Mouse (Mus musculus): ENCODE results near the gene Zfp53. TPM values are rescaled to one million over a fixed set of nuclear protein-coding genes. Genes with fewer than 3 reads are reported as not detected.
"Not testable (repeated sequence)": the region's sequence is repeated elsewhere in the genome, so short reads cannot be mapped to it uniquely, and the experiment has no call there.

Gene Zfp53
- 10.9 and 12.0 TPM in 2 replicates for polyA plus RNA-seq (2015; fragmentation: Nextera tagmentation; extraction: Ambion mirVana)

DNA sequence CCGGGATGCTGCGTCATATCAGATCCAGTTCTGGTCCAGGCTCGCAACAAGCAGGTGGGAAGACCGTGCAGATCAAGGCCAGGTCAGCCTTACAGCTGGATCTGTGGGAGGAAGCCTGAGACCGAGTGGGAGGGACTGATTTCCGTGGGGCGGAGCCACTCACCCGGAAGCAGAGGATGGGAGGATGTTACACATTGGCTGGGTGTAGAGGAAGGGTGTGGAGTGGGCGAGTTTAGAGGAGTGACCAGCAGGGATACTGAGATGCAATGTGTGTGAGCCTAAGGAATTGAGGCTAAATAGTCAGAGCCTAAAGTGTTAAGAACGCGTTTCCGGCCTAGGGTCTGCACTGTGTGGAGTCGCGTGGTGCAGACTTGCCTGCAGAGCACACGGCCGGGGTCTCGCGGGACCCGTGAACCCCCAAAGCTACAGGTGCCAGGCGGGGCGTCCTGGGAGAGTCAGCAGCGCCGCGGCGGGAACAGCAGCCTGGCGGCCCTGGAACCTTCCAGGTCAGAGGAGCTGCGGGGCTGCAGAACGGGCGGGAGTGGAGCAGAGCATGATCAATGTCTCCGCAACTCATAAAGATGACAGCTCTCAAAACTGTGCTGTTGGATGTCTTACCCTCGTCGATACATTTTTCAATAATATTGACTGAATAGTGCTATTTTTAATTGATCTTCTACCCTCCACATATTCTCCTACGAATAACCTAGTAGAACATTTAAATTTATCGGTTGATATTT lies at the start of gene Zfp53:
Gene Zfp53 (plus strand): TSS at position 239 of the 740 bp plus-strand sequence.
- ATAC-seq, result peak; percentile 100
- Histone ChIP-seq H3K4me1 (ENCODE audit: control insufficient read depth, insufficient read depth, low read length) (peaks cover 7% of the 10 kb centered on the region), H3K9me3 (replicated peaks; ENCODE audit: control insufficient read depth, low read length, poor library complexity, severe bottlenecking) (no peaks in the 10 kb centered on the region), H3K4me2 (ENCODE audit: low read length) (peak within 1 kb of the TSS; percentile 68), H3K27me3 (ENCODE audit: control insufficient read depth, insufficient read depth, low read depth, low read length) (no peaks in the 10 kb centered on the region), H3K4me3 (ENCODE audit: low read depth, low read length) (peak within 1 kb of the TSS; percentile 94), H3K9ac (ENCODE audit: low read depth, low read length) (peak within 1 kb of the TSS; percentile 88), H3K36me3 (ENCODE audit: control insufficient read depth, insufficient read depth, low read length) (no peaks in the 10 kb centered on the region), H3K27ac (ENCODE audit: low read length) (peak within 1 kb of the TSS; percentile 79)
- WGBS, result 1% methylated on average over 34 of the region's 34 CpGs

DNA sequence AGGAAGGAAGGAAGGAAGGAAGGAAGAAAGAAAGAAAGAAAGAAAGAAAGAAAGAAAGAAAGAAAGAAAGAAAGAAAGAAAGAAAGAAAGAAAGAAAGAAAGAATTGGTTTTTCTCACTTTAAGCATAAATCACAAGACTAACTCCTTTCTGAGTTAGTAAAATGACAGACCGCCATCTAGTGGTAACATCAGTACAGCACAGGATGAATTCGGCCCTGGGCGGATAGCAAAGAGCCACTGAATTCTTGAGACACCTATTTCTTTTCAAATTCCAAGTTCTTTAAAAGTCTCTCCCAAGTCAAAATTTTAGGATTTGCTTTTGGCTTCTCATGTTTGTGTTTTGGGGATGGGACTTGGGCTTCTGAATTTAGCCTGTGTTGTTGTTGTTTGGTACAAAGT lies 39.1 kb upstream of the Zfp53 start:
- H3K27ac ChIP-seq (ENCODE audit: low read length), result peak overlapping the region; percentile 84
- peak overlapping the region; percentile 68 for H3K4me2 ChIP-seq (ENCODE audit: low read length)
- H3K9me3 ChIP-seq (replicated peaks; ENCODE audit: control insufficient read depth, low read length, poor library complexity, severe bottlenecking), result no peaks in the 10 kb centered on the region
- no peaks in the 10 kb centered on the region for H3K27me3 ChIP-seq (ENCODE audit: control insufficient read depth, insufficient read depth, low read depth, low read length)
- WGBS, result 0% methylated on average over 3 of the region's 3 CpGs
- ATAC-seq, result peak; percentile 86
- peak overlapping the region; percentile 64 for H3K9ac ChIP-seq (ENCODE audit: low read depth, low read length)
- H3K4me1 ChIP-seq (ENCODE audit: control insufficient read depth, insufficient read depth, low read length), result peaks cover 6% of the 10 kb centered on the region
- no peaks in the 10 kb centered on the region for H3K36me3 ChIP-seq (ENCODE audit: control insufficient read depth, insufficient read depth, low read length)
- peak overlapping the region; percentile 60 for H3K4me3 ChIP-seq (ENCODE audit: low read depth, low read length)

GRCm38 (mm10) chr17:21450138-21450704 lies 38.6 kb upstream of the Zfp53 start, which contains the start of gene Zfp51:
Gene Zfp51 (plus strand): TSS chr17:21450374.
- Histone ChIP-seq H3K27ac (ENCODE audit: low read length) (peak within 1 kb of the TSS; percentile 84), H3K9ac (ENCODE audit: low read depth, low read length) (peak within 1 kb of the TSS; percentile 64), H3K4me2 (ENCODE audit: low read length) (peak within 1 kb of the TSS; percentile 68), H3K4me3 (ENCODE audit: low read depth, low read length) (peak within 1 kb of the TSS; percentile 60), H3K9me3 (replicated peaks; ENCODE audit: control insufficient read depth, low read length, poor library complexity, severe bottlenecking) (no peaks in the 10 kb centered on the region), H3K36me3 (ENCODE audit: control insufficient read depth, insufficient read depth, low read length) (no peaks in the 10 kb centered on the region), H3K27me3 (ENCODE audit: control insufficient read depth, insufficient read depth, low read depth, low read length) (no peaks in the 10 kb centered on the region), H3K4me1 (ENCODE audit: control insufficient read depth, insufficient read depth, low read length) (peaks cover 6% of the 10 kb centered on the region)
- ATAC-seq, result peak; percentile 99
- under 1% methylated on average over 26 of the region's 26 CpGs for WGBS

GRCm38 (mm10) chr17:21463550-21463949 lies 25.2 kb upstream of the Zfp53 start:
- Histone ChIP-seq H3K9me3 (replicated peaks; ENCODE audit: control insufficient read depth, low read length, poor library complexity, severe bottlenecking) (no peaks in the 10 kb centered on the region), H3K36me3 (ENCODE audit: control insufficient read depth, insufficient read depth, low read length) (peaks cover 20% of the 10 kb centered on the region), H3K27ac (ENCODE audit: low read length) (no peak overlapping the region), H3K4me2 (ENCODE audit: low read length) (no peak overlapping the region), H3K4me3 (ENCODE audit: low read depth, low read length) (no peak overlapping the region), H3K27me3 (ENCODE audit: control insufficient read depth, insufficient read depth, low read depth, low read length) (no peaks in the 10 kb centered on the region), H3K4me1 (ENCODE audit: control insufficient read depth, insufficient read depth, low read length) (no peaks in the 10 kb centered on the region), H3K9ac (ENCODE audit: low read depth, low read length) (no peak overlapping the region)
- WGBS, result 85% methylated on average over 5 of the region's 5 CpGs
- no peak for ATAC-seq

DNA sequence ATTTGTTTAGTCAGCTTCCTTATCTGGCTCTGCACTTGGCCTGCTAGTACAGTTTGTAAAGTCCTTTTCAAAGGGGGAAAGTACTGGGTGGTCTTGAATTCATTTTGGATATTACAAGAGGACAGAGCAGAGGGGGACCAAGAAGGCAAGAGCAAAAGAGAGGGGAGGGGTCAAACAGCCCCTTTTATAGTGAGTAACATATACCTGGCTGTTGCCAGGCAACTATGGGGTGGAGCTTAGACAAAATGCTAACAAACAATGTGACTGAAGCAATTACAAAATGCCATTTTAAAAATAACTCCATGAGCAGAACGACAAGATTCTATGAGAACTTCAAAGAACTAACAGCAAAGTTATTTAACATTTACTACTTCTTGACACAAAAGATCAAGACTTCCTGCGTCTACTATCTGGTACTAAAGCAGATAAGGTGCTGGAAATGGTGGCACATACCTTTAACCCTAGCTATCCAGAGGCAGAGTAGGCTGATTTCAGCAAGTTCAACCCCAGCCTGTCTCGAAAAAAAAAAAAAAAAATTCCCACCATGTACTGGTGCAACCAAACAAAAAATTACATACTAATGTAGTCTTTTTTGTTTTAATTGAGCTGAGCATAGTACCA lies 16.7 kb upstream of the Zfp53 start:
- H3K9me3 ChIP-seq (replicated peaks; ENCODE audit: control insufficient read depth, low read length, poor library complexity, severe bottlenecking), result no peaks in the 10 kb centered on the region
- no peaks in the 10 kb centered on the region for H3K27me3 ChIP-seq (ENCODE audit: control insufficient read depth, insufficient read depth, low read depth, low read length)
- no peak overlapping the region for H3K27ac ChIP-seq (ENCODE audit: low read length)
- H3K4me3 ChIP-seq (ENCODE audit: low read depth, low read length), result no peak overlapping the region
- 76% methylated on average over 3 of the region's 3 CpGs for WGBS
- no peaks in the 10 kb centered on the region for H3K36me3 ChIP-seq (ENCODE audit: control insufficient read depth, insufficient read depth, low read length)
- no peak for ATAC-seq
- H3K4me2 ChIP-seq (ENCODE audit: low read length), result no peak overlapping the region
- H3K4me1 ChIP-seq (ENCODE audit: control insufficient read depth, insufficient read depth, low read length), result peaks cover 3% of the 10 kb centered on the region; the same call in 1 of the 2 replicates
- no peak overlapping the region for H3K9ac ChIP-seq (ENCODE audit: low read depth, low read length)

GRCm38 (mm10) chr17:21472653-21473307 lies 16.0 kb upstream of the Zfp53 start:
- H3K36me3 ChIP-seq (ENCODE audit: control insufficient read depth, insufficient read depth, low read length), result no peaks in the 10 kb centered on the region
- no peaks in the 10 kb centered on the region for H3K27me3 ChIP-seq (ENCODE audit: control insufficient read depth, insufficient read depth, low read depth, low read length)
- H3K4me1 ChIP-seq (ENCODE audit: control insufficient read depth, insufficient read depth, low read length), result peaks cover 3% of the 10 kb centered on the region; the same call in 1 of the 2 replicates
- H3K27ac ChIP-seq (ENCODE audit: low read length), result no peak overlapping the region
- no peak overlapping the region for H3K9ac ChIP-seq (ENCODE audit: low read depth, low read length)
- no peak overlapping the region for H3K4me2 ChIP-seq (ENCODE audit: low read length)
- no peak overlapping the region for H3K4me3 ChIP-seq (ENCODE audit: low read depth, low read length)
- no peaks in the 10 kb centered on the region for H3K9me3 ChIP-seq (replicated peaks; ENCODE audit: control insufficient read depth, low read length, poor library complexity, severe bottlenecking)
- whole genome bisulfite sequencing, result 75% methylated on average over 2 of the region's 2 CpGs
- no peak for ATAC-seq

- H3K27me3 ChIP-seq (ENCODE audit: control insufficient read depth, insufficient read depth, low read depth, low read length), result no peaks in the 10 kb centered on the region
- 36% methylated on average over 14 of the region's 14 CpGs for WGBS
Measured at GRCm38 (mm10) chr17:21473362-21474190, 15.2 kb upstream of the Zfp53 start.

DNA sequence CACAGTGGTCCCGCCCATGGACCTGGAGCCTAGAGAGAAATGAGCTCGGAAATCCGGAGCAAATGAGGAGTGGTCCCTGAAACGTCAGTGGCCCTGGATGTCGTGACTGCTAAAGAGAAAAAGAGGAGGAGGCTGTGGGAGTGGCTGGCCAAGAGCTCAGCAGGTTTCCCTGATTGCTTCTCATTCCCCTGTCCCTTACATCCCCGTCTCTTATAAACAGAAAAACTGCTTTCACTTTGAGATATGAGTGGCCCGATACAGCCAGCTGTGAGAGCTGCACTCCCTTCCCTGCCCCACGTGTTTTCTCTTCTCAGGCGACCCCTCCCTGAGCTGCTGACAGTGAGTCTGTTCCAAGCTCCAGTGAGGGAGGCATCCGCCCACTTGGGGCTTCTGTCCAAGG lies 14.1 kb upstream of the Zfp53 start:
- not testable (repeated sequence) for H3K4me1 ChIP-seq (ENCODE audit: control insufficient read depth, insufficient read depth, low read length); ATAC-seq; H3K27me3 ChIP-seq (ENCODE audit: control insufficient read depth, insufficient read depth, low read depth, low read length); H3K9ac ChIP-seq (ENCODE audit: low read depth, low read length); H3K9me3 ChIP-seq (replicated peaks; ENCODE audit: control insufficient read depth, low read length, poor library complexity, severe bottlenecking); H3K4me3 ChIP-seq (ENCODE audit: low read depth, low read length); H3K27ac ChIP-seq (ENCODE audit: low read length); H3K36me3 ChIP-seq (ENCODE audit: control insufficient read depth, insufficient read depth, low read length); H3K4me2 ChIP-seq (ENCODE audit: low read length)
- 25% methylated on average over 9 of the region's 10 CpGs for WGBS

More at GRCm38 (mm10) chr17:21473362-21474190, 15.2 kb upstream of the Zfp53 start:
- no peak overlapping the region for H3K4me2 ChIP-seq (ENCODE audit: low read length)
- no peak overlapping the region for H3K4me3 ChIP-seq (ENCODE audit: low read depth, low read length)
- H3K9ac ChIP-seq (ENCODE audit: low read depth, low read length), result no peak overlapping the region
- no peaks in the 10 kb centered on the region for H3K9me3 ChIP-seq (replicated peaks; ENCODE audit: control insufficient read depth, low read length, poor library complexity, severe bottlenecking)
- ATAC-seq, result no peak
- no peak overlapping the region for H3K27ac ChIP-seq (ENCODE audit: low read length)
- no peaks in the 10 kb centered on the region for H3K36me3 ChIP-seq (ENCODE audit: control insufficient read depth, insufficient read depth, low read length)
- peaks cover 3% of the 10 kb centered on the region; the same call in 1 of the 2 replicates for H3K4me1 ChIP-seq (ENCODE audit: control insufficient read depth, insufficient read depth, low read length)
